Comparison of ENCODE assay signal across 27 mouse cellular contexts in the genomic region with DNA sequence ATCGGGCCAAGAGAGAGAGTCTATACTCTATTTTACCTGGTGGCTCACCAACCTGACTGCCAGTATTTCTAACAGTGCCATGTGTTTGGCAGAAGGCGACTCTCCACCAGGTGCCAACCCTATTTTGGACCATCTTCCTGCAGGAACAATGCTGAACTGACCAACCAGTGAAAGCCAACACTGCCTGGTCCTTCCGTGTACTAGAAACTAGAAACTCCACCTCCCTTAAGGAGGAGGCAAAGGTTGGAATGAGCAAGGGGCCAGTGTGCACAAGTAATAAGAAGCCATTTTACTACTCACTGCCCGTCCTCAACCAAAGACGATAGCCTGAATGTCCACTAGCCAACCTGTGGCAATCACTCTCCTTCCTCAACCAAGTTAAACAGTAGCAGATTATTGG. TPM values are rescaled to one million over a fixed set of nuclear protein-coding genes. Genes with fewer than 3 reads are reported as not detected.
"Had no signal": no experiment of that assay in that cellular context is flagged by ENCODE, and none has a peak within 500 bp of the region (broad histone marks: within the 10 kb centered on the region; RNA-seq: fewer than 3 reads in every experiment).

No protein-coding gene starts in this region.

- H3K4me2 ChIP-seq: heart, embryonic 11.5 days; heart, embryonic 13.5 days; heart, embryonic 15.5 days; hindbrain, embryonic 12.5 days; hindbrain, embryonic 14.5 days; intestine, embryonic 15.5 days; limb, embryonic 12.5 days; liver, embryonic 11.5 days; liver, embryonic 13.5 days; liver, embryonic 15.5 days had no signal

- H3K36me3 ChIP-seq: heart, embryonic 13.5 days; heart, embryonic 15.5 days; hindbrain, embryonic 10.5 days; hindbrain, embryonic 12.5 days; intestine, embryonic 15.5 days; limb, embryonic 10.5 days; limb, embryonic 12.5 days; liver, embryonic 13.5 days; liver, embryonic 15.5 days had no signal

- H3K9me3 ChIP-seq: heart, embryonic 13.5 days; heart, embryonic 15.5 days; hindbrain, embryonic 10.5 days; hindbrain, embryonic 12.5 days; intestine, embryonic 15.5 days; limb, embryonic 10.5 days; limb, embryonic 12.5 days; liver, embryonic 13.5 days; liver, embryonic 15.5 days had no signal

- ATAC-seq: hindbrain, embryonic 16.5 days; inflammation-experienced regulatory T-cells, adult 6 months; intestine, embryonic 15.5 days; intestine, postnatal 0 days had no signal

- H3K4me3 ChIP-seq: gastrocnemius, adult 2 months; heart, embryonic 13.5 days; heart, embryonic 15.5 days; hindbrain, embryonic 10.5 days; hindbrain, embryonic 12.5 days; intestine, embryonic 15.5 days; layer of hippocampus, adult 2 months; left cerebral cortex, adult 2 months; limb, embryonic 10.5 days; limb, embryonic 12.5 days; liver, embryonic 13.5 days; liver, embryonic 15.5 days had no signal

- H3K27ac ChIP-seq: gastrocnemius, adult 2 months; heart, embryonic 13.5 days; heart, embryonic 15.5 days; hindbrain, embryonic 10.5 days; hindbrain, embryonic 12.5 days; hindbrain, embryonic 14.5 days; intestine, embryonic 15.5 days; kidney, postnatal 0 days; layer of hippocampus, adult 2 months; left cerebral cortex, adult 2 months; limb, embryonic 12.5 days; liver, embryonic 13.5 days; liver, embryonic 15.5 days had no signal

- H3K9ac ChIP-seq: heart, embryonic 13.5 days; heart, embryonic 15.5 days; hindbrain, embryonic 12.5 days; hindbrain, embryonic 14.5 days; intestine, embryonic 15.5 days; limb, embryonic 12.5 days; liver, embryonic 13.5 days; liver, embryonic 15.5 days had no signal

- DNase-seq: gastrocnemius, adult 2 months; gastrocnemius, postnatal 10 days; gastrocnemius, postnatal 25 days; heart, adult 18-20 months; heart, postnatal 14 days; heart, postnatal 4 days; kidney, postnatal 4 days; liver; liver, embryonic 13.5 days had no signal

RNA-seq across cellular contexts. Expression of a gene that starts 4.0 kb away (rescaled TPM):
- total RNA-seq: granulocyte monocyte progenitor cell, adult 5-6 weeks had no signal
